ENCODE assay signal across 8 mouse cellular contexts in genomic region chr7:101092618-101093017, GRCm38 (mm10). TPM values are rescaled to one million over a fixed set of nuclear protein-coding genes. Genes with fewer than 3 reads are reported as not detected.
A peak's percentile ranks its signal among the peaks of the same experiment; 100 is the strongest.
DNase-seq lines count a peak whose midpoint lies in the region; ATAC-seq and TF ChIP-seq lines count a peak whose summit lies in the region.

Fchsd2 (plus strand) TSS chr7:101092863.

- no peaks in the 10 kb centered on the region for H3K27me3 ChIP-seq in kidney, postnatal 0 days (ENCODE audit: insufficient read depth, low read length)
- no peaks in the 10 kb centered on the region for H3K27me3 ChIP-seq in intestine, embryonic 14.5 days (replicated peaks; ENCODE audit: control insufficient read depth, insufficient read depth, low read length)
- H3K27me3 ChIP-seq in liver, embryonic 12.5 days (replicated peaks), result no peaks in the 10 kb centered on the region

- no peak for DNase-seq in kidney, postnatal 0 days (ENCODE audit: low spot score)
- DNase-seq in kidney, adult 8-10 months, result no peak
- DNase-seq in intestine, embryonic 14.5 days (ENCODE audit: low spot score), result no peak
- DNase-seq in c-Kit-positive CD71-positive TER-119-positive erythroid progenitor cells, embryonic 14.5 days (ENCODE audit: low spot score), result no peak

- H3K4me2 ChIP-seq in kidney, postnatal 0 days (ENCODE audit: low read length), result no peak within 1 kb of the TSS
- no peak within 1 kb of the TSS for H3K4me2 ChIP-seq in intestine, embryonic 14.5 days (ENCODE audit: low read length)
- H3K4me2 ChIP-seq in liver, embryonic 12.5 days, result no peak within 1 kb of the TSS

- TF ChIP-seq CTCF in kidney, postnatal 0 days (IDR thresholded peaks at IDR 0.05; ENCODE audit: low read depth), result no peak
- TF ChIP-seq CTCF in bone marrow, adult 2 months (IDR thresholded peaks at IDR 0.05; ENCODE audit: control insufficient read depth, insufficient read depth, low read length), result no peak
- no peak for TF ChIP-seq CTCF in olfactory bulb, adult 2 months (IDR thresholded peaks at IDR 0.05; ENCODE audit: insufficient read depth, low read depth, low read length)

- H3K36me3 ChIP-seq in kidney, postnatal 0 days (ENCODE audit: insufficient read depth, low read length), result no peaks in the 10 kb centered on the region
- no peaks in the 10 kb centered on the region for H3K36me3 ChIP-seq in intestine, embryonic 14.5 days (ENCODE audit: control insufficient read depth, insufficient read depth, low read length)
- H3K36me3 ChIP-seq in liver, embryonic 12.5 days, result no peaks in the 10 kb centered on the region

- no peaks in the 10 kb centered on the region for H3K9me3 ChIP-seq in kidney, postnatal 0 days (replicated peaks; ENCODE audit: low read length)
- no peaks in the 10 kb centered on the region for H3K9me3 ChIP-seq in intestine, embryonic 14.5 days (ENCODE audit: control insufficient read depth, low read length)
- H3K9me3 ChIP-seq in liver, embryonic 12.5 days (replicated peaks), result no peaks in the 10 kb centered on the region

- ATAC-seq in kidney, postnatal 0 days (replicated peaks; ENCODE audit: low FRiP score, low read depth), result no peak
- ATAC-seq in granulocyte monocyte progenitor cell, adult 5-6 weeks (replicated peaks; ENCODE audit: poor library complexity, severe bottlenecking), result peak; percentile 80
- no peak for ATAC-seq in intestine, embryonic 14.5 days (replicated peaks; ENCODE audit: low FRiP score, low TSS enrichment, low read depth)
- ATAC-seq in liver, embryonic 12.5 days, result no peak

- H3K9ac ChIP-seq in kidney, postnatal 0 days (ENCODE audit: low read depth, low read length), result no peak within 1 kb of the TSS
- H3K9ac ChIP-seq in intestine, embryonic 14.5 days (ENCODE audit: low read length), result no peak within 1 kb of the TSS
- H3K9ac ChIP-seq in liver, embryonic 12.5 days, result no peak within 1 kb of the TSS; the same call in 1 of the 2 replicates

- H3K4me3 ChIP-seq in kidney, postnatal 0 days (replicated peaks; ENCODE audit: low read depth, low read length), result no peak within 1 kb of the TSS
- H3K4me3 ChIP-seq in bone marrow, adult 2 months (replicated peaks; ENCODE audit: control insufficient read depth, low read depth, low read length), result no peak within 1 kb of the TSS
- no peak within 1 kb of the TSS for H3K4me3 ChIP-seq in intestine, embryonic 14.5 days (ENCODE audit: low read depth, low read length)
- H3K4me3 ChIP-seq in liver, embryonic 12.5 days, result no peak within 1 kb of the TSS
- no peak within 1 kb of the TSS for H3K4me3 ChIP-seq in olfactory bulb, adult 2 months (ENCODE audit: insufficient read depth, low read depth, low read length)

- TF ChIP-seq POLR2A in bone marrow, adult 2 months (IDR thresholded peaks at IDR 0.05; ENCODE audit: borderline replicate concordance, control insufficient read depth, low read depth, low read length), result no peak
- no peak for TF ChIP-seq POLR2A in olfactory bulb, adult 2 months (IDR thresholded peaks at IDR 0.05; ENCODE audit: insufficient read depth, low read depth, low read length)

- 60% methylated on average over 7 of the region's 7 CpGs for WGBS in kidney, postnatal 0 days
- WGBS in bone marrow, adult 2 months, result 10% methylated on average over 7 of the region's 7 CpGs
- WGBS in intestine, embryonic 14.5 days, result 58% methylated on average over 7 of the region's 7 CpGs
- WGBS in liver, embryonic 12.5 days (ENCODE audit: insufficient replicate concordance), result 46% methylated on average over 7 of the region's 7 CpGs
- WGBS in olfactory bulb, adult 2 months, result 84% methylated on average over 7 of the region's 7 CpGs

- H3K4me1 ChIP-seq in kidney, postnatal 0 days (replicated peaks; ENCODE audit: insufficient read depth, low read length), result no peaks in the 10 kb centered on the region
- H3K4me1 ChIP-seq in bone marrow, adult 2 months (ENCODE audit: control insufficient read depth, insufficient read depth, low read length), result peaks cover 9% of the 10 kb centered on the region
- H3K4me1 ChIP-seq in intestine, embryonic 14.5 days (replicated peaks; ENCODE audit: control insufficient read depth, insufficient read depth, low read length), result no peaks in the 10 kb centered on the region; the same call in 1 of the 2 replicates
- peaks cover 52% of the 10 kb centered on the region for H3K4me1 ChIP-seq in liver, embryonic 12.5 days
- H3K4me1 ChIP-seq in olfactory bulb, adult 2 months (ENCODE audit: control insufficient read depth, insufficient read depth, low read length), result peaks cover 8% of the 10 kb centered on the region; the same call in 1 of the 2 replicates

- H3K27ac ChIP-seq in kidney, postnatal 0 days, result no peak within 1 kb of the TSS
- H3K27ac ChIP-seq in bone marrow, adult 2 months (ENCODE audit: control insufficient read depth, insufficient read depth, low read depth, low read length, poor library complexity), result peak within 1 kb of the TSS; percentile 88
- H3K27ac ChIP-seq in intestine, embryonic 14.5 days (ENCODE audit: low read depth), result 0 out of 2 replicates have a peak within 1 kb of the TSS, but pooled peaks have one; percentile 38
- peak within 1 kb of the TSS; percentile 51; the same call in 1 of the 2 replicates for H3K27ac ChIP-seq in liver, embryonic 12.5 days
- H3K27ac ChIP-seq in olfactory bulb, adult 2 months (ENCODE audit: insufficient read depth, low read depth, low read length), result no peak within 1 kb of the TSS

RNA-seq across cellular contexts. Expression of gene Fchsd2, which starts in this region (rescaled TPM):
- 15.9 and 16.5 TPM in 2 replicates for polyA plus RNA-seq in kidney, postnatal 0 days (2015; fragmentation: Nextera tagmentation; extraction: Ambion mirVana)
- 7.2 and 22.6 TPM in 2 replicates for polyA plus RNA-seq in bone marrow, adult 2 months (2011; ENCODE audit: insufficient read depth, insufficient read length, low replicate concordance, missing spikeins)
- total RNA-seq in granulocyte monocyte progenitor cell, adult 5-6 weeks (2014; fragmentation: Nextera tagmentation), result 43.5 and 60.4 TPM in 2 replicates
- total RNA-seq in granulocyte monocyte progenitor cell, adult 5-6 weeks (2017), result 33.8 and 45.6 TPM in 2 replicates
- polyA plus RNA-seq in intestine, embryonic 14.5 days (2014; fragmentation: Nextera tagmentation; extraction: Ambion mirVana), result 24.4 and 26.0 TPM in 2 replicates
- polyA plus RNA-seq in liver, embryonic 12.5 days (2016; fragmentation: Nextera tagmentation; extraction: Ambion mirVana), result 8.0 and 8.8 TPM in 2 replicates
- 68.2 TPM in 1 of 2 replicates, not detected in the other for polyA plus RNA-seq in olfactory bulb, adult 2 months (2012; ENCODE audit: insufficient read depth, insufficient read length, low replicate concordance, missing spikeins)

Comparison
In these comparisons a context has a peak if more than half of its experiments do, and no peak if none do; other contexts are left out.
1. H3K27ac ChIP-seq: peak in bone marrow, adult 2 months (single experiment), intestine, embryonic 14.5 days (single experiment) and liver, embryonic 12.5 days (single experiment); none in kidney, postnatal 0 days (single experiment) and olfactory bulb, adult 2 months (single experiment).